Mouse (Mus musculus) midbrain, embryonic 10.5 days (tissue): ENCODE data around the gene Gm26620. TPM values are rescaled to one million over a fixed set of nuclear protein-coding genes. Genes with fewer than 3 reads are reported as not detected.

ENCODE experiments used
- DNase-seq: peaks from one replicate; pipeline ENCODE4 v3.0.0-alpha.2; 2017; ENCODE audit warnings: low spot score
- H3K27ac ChIP-seq: fragments of 300-500 bp; sonication (generic); replicated peaks from 2 replicates; pipeline ENCODE4 v1.5.1; 2016; ENCODE audit warnings: mild to moderate bottlenecking
- H3K27me3 ChIP-seq: fragments of 300-500 bp; sonication (generic); 2 replicates; pipeline ENCODE4 v1.6.1; 2016; ENCODE audit warnings: low read depth, mild to moderate bottlenecking; ENCODE audit not compliant: poor library complexity, severe bottlenecking
- H3K36me3 ChIP-seq: fragments of 300-500 bp; sonication (generic); 2 replicates; pipeline ENCODE4 v1.6.1; 2016; ENCODE audit warnings: mild to moderate bottlenecking, moderate library complexity
- H3K4me1 ChIP-seq: fragments of 300-500 bp; sonication (generic); 2 replicates; pipeline ENCODE4 v1.6.1; 2016
- H3K4me3 ChIP-seq: fragments of 300-500 bp; sonication (generic); 2 replicates; pipeline ENCODE4 v1.5.1; 2016; ENCODE audit warnings: mild to moderate bottlenecking, moderate library complexity
- H3K9me3 ChIP-seq: fragments of 300-500 bp; sonication (generic); replicated peaks from 2 replicates; pipeline ENCODE4 v1.6.1; 2016; ENCODE audit warnings: mild to moderate bottlenecking
- WGBS: fragments of 180-500 bp; shearing (Covaris S2); methylation state at CpG from one replicate; pipeline ENCODE4 v1.1.7; 2016; 5-methylcytosine and 5-hydroxymethylcytosine counted together
- polyA plus RNA-seq: library from polyadenylated mRNA; unstranded; fragments of >200 nt; fragmentation: Nextera tagmentation; extraction: Ambion mirVana; gene quantifications from 2 replicates; pipeline ENCODE4 v1.2.1, GENCODE M21; 2016

The Gm26620 gene
- 0.38 TPM in 1 of 2 replicates, not detected in the other for polyA plus RNA-seq

- no peaks in the 10 kb centered on the region for H3K9me3 ChIP-seq
- H3K4me3 ChIP-seq = peak within 1 kb of the TSS; percentile 97
- peaks cover 23% of the 10 kb centered on the region for H3K4me1 ChIP-seq
- H3K27me3 ChIP-seq = no peaks in the 10 kb centered on the region
- DNase-seq = peak; percentile 86
- peak within 1 kb of the TSS; percentile 92 for H3K27ac ChIP-seq
- peaks cover 21% of the 10 kb centered on the region for H3K36me3 ChIP-seq
- WGBS = under 1% methylated on average over 46 of the region's 46 CpGs
Observed at GRCm38 (mm10) chr1:170884978-170885561, at the start of gene Gm26620, which contains the start of gene Dusp12. Gene Gm26620 (plus strand): TSS chr1:170885065. Gene Dusp12 (minus strand): TSS chr1:170885540.

- no peak overlapping the region for H3K4me3 ChIP-seq
- H3K27ac ChIP-seq = no peak overlapping the region
- H3K36me3 ChIP-seq = no peaks in the 10 kb centered on the region; the same call in 1 of the 2 replicates
- H3K27me3 ChIP-seq = no peaks in the 10 kb centered on the region
- peaks cover 3% of the 10 kb centered on the region; the same call in 1 of the 2 replicates for H3K4me1 ChIP-seq
- H3K9me3 ChIP-seq = no peaks in the 10 kb centered on the region
- no peak for DNase-seq
Observed at GRCm38 (mm10) chr1:170839685-170840084, 45.2 kb upstream of the Gm26620 start.

GRCm38 (mm10) chr1:170844380-170844779 is 40.5 kb upstream of the Gm26620 start:
- H3K4me3 ChIP-seq = no peak overlapping the region
- peak; percentile 46 for DNase-seq
- no peaks in the 10 kb centered on the region; the same call in 1 of the 2 replicates for H3K36me3 ChIP-seq
- no peaks in the 10 kb centered on the region for H3K27me3 ChIP-seq
- H3K9me3 ChIP-seq = no peaks in the 10 kb centered on the region
- peaks cover 7% of the 10 kb centered on the region; the same call in 1 of the 2 replicates for H3K4me1 ChIP-seq
- WGBS = 50% methylated on average over 8 of the region's 8 CpGs
- H3K27ac ChIP-seq = no peak overlapping the region

GRCm38 (mm10) chr1:170845448-170846307 is 39.2 kb upstream of the Gm26620 start:
- peaks cover 7% of the 10 kb centered on the region; the same call in 1 of the 2 replicates for H3K4me1 ChIP-seq
- 44% methylated on average over 10 of the region's 10 CpGs for WGBS
- H3K4me3 ChIP-seq = no peak overlapping the region
- H3K27ac ChIP-seq = no peak overlapping the region
- DNase-seq = peak; percentile 15
- no peaks in the 10 kb centered on the region for H3K27me3 ChIP-seq
- H3K36me3 ChIP-seq = peaks cover 5% of the 10 kb centered on the region
- no peaks in the 10 kb centered on the region for H3K9me3 ChIP-seq

- H3K4me1 ChIP-seq = 0 out of 2 replicates have a peak, but pooled peaks cover 3% of the 10 kb centered on the region
- no peak for DNase-seq
- no peaks in the 10 kb centered on the region for H3K9me3 ChIP-seq
- no peak overlapping the region for H3K27ac ChIP-seq
- H3K36me3 ChIP-seq = peaks cover 9% of the 10 kb centered on the region
- H3K27me3 ChIP-seq = no peaks in the 10 kb centered on the region
- WGBS = 91% methylated on average over 2 of the region's 2 CpGs
- no peak overlapping the region for H3K4me3 ChIP-seq
Observed at GRCm38 (mm10) chr1:170850007-170850406, 34.9 kb upstream of the Gm26620 start.

- H3K36me3 ChIP-seq = peaks cover 9% of the 10 kb centered on the region
- H3K27ac ChIP-seq = no peak overlapping the region
- no peak overlapping the region for H3K4me3 ChIP-seq
- DNase-seq = no peak
- H3K4me1 ChIP-seq = 0 out of 2 replicates have a peak, but pooled peaks cover under 1% of the 10 kb centered on the region
- H3K9me3 ChIP-seq = no peaks in the 10 kb centered on the region
- WGBS = 89% methylated on average over 23 of the region's 23 CpGs
- H3K27me3 ChIP-seq = no peaks in the 10 kb centered on the region
Observed at GRCm38 (mm10) chr1:170850637-170851624, 33.9 kb upstream of the Gm26620 start.

- H3K27me3 ChIP-seq = no peaks in the 10 kb centered on the region
- no peaks in the 10 kb centered on the region for H3K4me1 ChIP-seq
- no peak overlapping the region for H3K27ac ChIP-seq
- peaks cover 9% of the 10 kb centered on the region for H3K36me3 ChIP-seq
- no peak for DNase-seq
- no peak overlapping the region for H3K4me3 ChIP-seq
- H3K9me3 ChIP-seq = no peaks in the 10 kb centered on the region
- 96% methylated on average over 3 of the region's 3 CpGs for WGBS
Observed at GRCm38 (mm10) chr1:170853604-170854003, 31.3 kb upstream of the Gm26620 start.

GRCm38 (mm10) chr1:170855056-170855760 is 29.7 kb upstream of the Gm26620 start:
- WGBS = 89% methylated on average over 13 of the region's 13 CpGs
- DNase-seq = no peak
- Histone ChIP-seq H3K4me1 (no peaks in the 10 kb centered on the region), H3K36me3 (peaks cover 7% of the 10 kb centered on the region), H3K9me3 (no peaks in the 10 kb centered on the region), H3K27me3 (no peaks in the 10 kb centered on the region), H3K27ac (no peak overlapping the region), H3K4me3 (no peak overlapping the region)

GRCm38 (mm10) chr1:170857369-170857768 is 27.5 kb upstream of the Gm26620 start:
- no peaks in the 10 kb centered on the region for H3K36me3 ChIP-seq
- H3K27ac ChIP-seq = no peak overlapping the region
- no peaks in the 10 kb centered on the region for H3K4me1 ChIP-seq
- H3K27me3 ChIP-seq = no peaks in the 10 kb centered on the region
- H3K9me3 ChIP-seq = no peaks in the 10 kb centered on the region
- 82% methylated on average over 2 of the region's 2 CpGs for WGBS
- H3K4me3 ChIP-seq = no peak overlapping the region
- no peak for DNase-seq

GRCm38 (mm10) chr1:170858872-170859271 is 26.0 kb upstream of the Gm26620 start:
- no peaks in the 10 kb centered on the region for H3K4me1 ChIP-seq
- DNase-seq = no peak
- no peak overlapping the region for H3K4me3 ChIP-seq
- no peak overlapping the region for H3K27ac ChIP-seq
- no peaks in the 10 kb centered on the region for H3K9me3 ChIP-seq
- WGBS = 80% methylated on average over 2 of the region's 2 CpGs
- no peaks in the 10 kb centered on the region for H3K36me3 ChIP-seq
- no peaks in the 10 kb centered on the region for H3K27me3 ChIP-seq

- peaks cover 9% of the 10 kb centered on the region for H3K4me1 ChIP-seq
- H3K27me3 ChIP-seq = no peaks in the 10 kb centered on the region
- no peak overlapping the region for H3K4me3 ChIP-seq
- DNase-seq = no peak
- no peak overlapping the region for H3K27ac ChIP-seq
- no peaks in the 10 kb centered on the region for H3K9me3 ChIP-seq
- H3K36me3 ChIP-seq = no peaks in the 10 kb centered on the region
- WGBS = 84% methylated on average over 13 of the region's 13 CpGs
Observed at GRCm38 (mm10) chr1:170861671-170862434, 23.0 kb upstream of the Gm26620 start.
